Mouse (Mus musculus) myocyte (in vitro differentiated cells): ENCODE data around the gene Sez6l. TPM values are rescaled to one million over a fixed set of nuclear protein-coding genes. Genes with fewer than 3 reads are reported as not detected.

ENCODE experiments used
- H3K27me3 ChIP-seq: one replicate; pipeline ENCODE4 v1.6.1; 2011; ENCODE audit not compliant: control insufficient read depth, insufficient read depth, insufficient read length
- H3K36me3 ChIP-seq: one replicate; pipeline ENCODE4 v1.6.1; 2011; ENCODE audit not compliant: control insufficient read depth, insufficient read depth
- H3K4me2 ChIP-seq: one replicate; pipeline ENCODE4 v1.6.1; 2011; ENCODE audit warnings: low read depth, control low read depth
- H3K4me3 ChIP-seq: one replicate; pipeline ENCODE4 v1.5.1; 2011; ENCODE audit warnings: mild to moderate bottlenecking, control low read depth, moderate library complexity
- H3K79me2 ChIP-seq: one replicate; pipeline ENCODE4 v1.6.1; 2011; ENCODE audit not compliant: control insufficient read depth, insufficient read depth
- H3ac ChIP-seq: one replicate; pipeline ENCODE4 v1.6.1; 2011; ENCODE audit not compliant: control insufficient read depth, insufficient read length
- CEBPB ChIP-seq: IDR thresholded peaks from 2 replicates; pipeline ENCODE4 v1.6.1; 2011; ENCODE audit warnings: mild to moderate bottlenecking, moderate library complexity; ENCODE audit not compliant: poor library complexity, insufficient read depth, severe bottlenecking
- E2F4 ChIP-seq: IDR thresholded peaks from one replicate; pipeline ENCODE4 v1.6.1; 2011; ENCODE audit warnings: mild to moderate bottlenecking, control low read depth, moderate library complexity; ENCODE audit not compliant: insufficient read depth
- MAX ChIP-seq: IDR thresholded peaks from one replicate; pipeline ENCODE4 v1.6.1; 2011; ENCODE audit warnings: low read depth, mild to moderate bottlenecking, control low read depth
- MYOD1 ChIP-seq, 3 experiments: IDR thresholded peaks; one replicate each; pipeline ENCODE4 v1.6.1; 2011; ENCODE audit warnings: control low read depth in 2 of 3, low read depth in 2 of 3, mild to moderate bottlenecking in 2 of 3, moderate library complexity in 1 of 3; ENCODE audit not compliant: insufficient read length in 2 of 3, control insufficient read depth in 1 of 3
- MYOG ChIP-seq, 3 experiments: IDR thresholded peaks; one replicate each; pipeline ENCODE4 v1.6.1; 2011; ENCODE audit warnings: control low read depth in 2 of 3, low read depth in 2 of 3, mild to moderate bottlenecking in 2 of 3; ENCODE audit not compliant: insufficient read length in 2 of 3, control insufficient read depth in 1 of 3, insufficient read depth in 1 of 3
- POLR2A ChIP-seq: IDR thresholded peaks from one replicate; pipeline ENCODE4 v1.6.1; 2011; ENCODE audit warnings: low read depth, mild to moderate bottlenecking, control low read depth, moderate library complexity; ENCODE audit not compliant: insufficient read length
- POLR2AphosphoS2 ChIP-seq: IDR thresholded peaks from one replicate; pipeline ENCODE4 v1.6.1; 2011; ENCODE audit warnings: low read depth, control low read depth; ENCODE audit not compliant: insufficient read length
- REST ChIP-seq: IDR thresholded peaks from one replicate; pipeline ENCODE4 v1.6.1; 2011; ENCODE audit warnings: mild to moderate bottlenecking, control low read depth, moderate library complexity; ENCODE audit not compliant: insufficient read depth, insufficient read length
- SRF ChIP-seq: IDR thresholded peaks from one replicate; pipeline ENCODE4 v1.6.1; 2011; ENCODE audit warnings: low read depth; ENCODE audit not compliant: control insufficient read depth, insufficient read length
- TCF12 ChIP-seq: IDR thresholded peaks from one replicate; pipeline ENCODE4 v1.6.1; 2011; ENCODE audit warnings: mild to moderate bottlenecking, control low read depth; ENCODE audit not compliant: poor library complexity, insufficient read depth, severe bottlenecking
- TCF3 ChIP-seq: IDR thresholded peaks from one replicate; pipeline ENCODE4 v1.6.1; 2011; ENCODE audit warnings: low read depth, control low read depth; ENCODE audit not compliant: insufficient read length
- USF1 ChIP-seq: IDR thresholded peaks from one replicate; pipeline ENCODE4 v1.6.1; 2011; ENCODE audit warnings: low read depth, mild to moderate bottlenecking, control low read depth, moderate library complexity
- polyA plus RNA-seq: library from polyadenylated mRNA; unstranded; fragments of >200 nt; fragmentation: generic; extraction: Trizol; gene quantifications from one replicate; pipeline ENCODE4 v1.2.1, GENCODE M21; 2012; ENCODE audit warnings: missing spikeins

Gene Sez6l
- polyA plus RNA-seq, 1 experiment: not detected

DNA sequence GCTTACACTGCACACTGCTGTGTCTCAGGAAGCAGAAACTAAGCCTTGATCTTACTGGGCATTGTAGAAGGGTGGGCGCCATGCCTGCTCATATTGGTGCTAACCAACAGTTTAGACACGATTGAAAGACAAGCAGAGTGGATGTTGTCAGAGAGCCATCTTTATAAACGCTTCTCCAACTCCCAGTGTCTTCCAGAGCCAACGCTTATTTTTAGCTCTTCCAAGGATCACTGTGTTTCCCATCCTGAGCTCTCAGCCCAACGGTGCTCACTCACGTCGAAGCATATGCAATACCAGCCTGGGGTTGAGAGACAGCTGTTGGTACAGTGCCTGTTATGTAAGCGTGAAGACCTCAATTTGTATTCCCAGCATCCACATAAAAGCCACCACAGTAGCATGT is 66.6 kb downstream of the Sez6l start:
- Histone ChIP-seq H3K4me3 (no peak overlapping the region), H3K36me3 (no peaks in the 10 kb centered on the region), H3K27me3 (no peaks in the 10 kb centered on the region), H3K4me2 (no peak overlapping the region), H3K79me2 (no peaks in the 10 kb centered on the region), H3ac (no peak overlapping the region)
- TF ChIP-seq TCF3: no peak
- TF ChIP-seq POLR2A: no peak

DNA sequence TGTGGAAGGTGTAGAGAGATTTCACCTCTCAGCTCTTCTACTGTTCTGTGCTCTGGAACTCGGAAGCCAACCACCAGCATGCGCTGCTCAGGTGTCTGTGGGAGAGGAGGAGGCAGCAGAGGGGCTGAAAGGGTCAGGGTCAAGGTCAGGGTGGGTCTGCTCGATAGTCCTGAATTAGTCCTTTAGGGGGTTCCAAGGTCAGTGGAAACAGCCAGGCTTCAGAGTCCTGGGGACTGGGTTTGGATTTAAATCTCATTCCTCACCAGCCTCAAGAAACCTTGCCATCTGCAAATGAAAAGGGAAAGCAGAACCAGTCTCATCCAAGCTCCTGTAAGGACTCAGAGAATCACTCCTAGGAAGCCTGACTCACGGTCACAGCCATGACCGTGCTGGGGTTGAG is 67.1 kb downstream of the Sez6l start:
- H3K79me2 ChIP-seq: no peaks in the 10 kb centered on the region
- H3K4me3 ChIP-seq: no peak overlapping the region
- no peak overlapping the region for H3K4me2 ChIP-seq
- H3K36me3 ChIP-seq: no peaks in the 10 kb centered on the region
- TF ChIP-seq SRF (no peak), POLR2AphosphoS2 (no peak), TCF3 (no peak), POLR2A (no peak), MYOD1 (IDR thresholded peaks at IDR 0.05; ENCODE audit: control insufficient read depth in 1 of 3, insufficient read length in 2 of 3, low read depth in 2 of 3) (no peak), USF1 (no peak), TCF12 (no peak), CEBPB (no peak), E2F4 (no peak), MYOG (IDR thresholded peaks at IDR 0.05; ENCODE audit: control insufficient read depth in 1 of 3, insufficient read depth in 1 of 3, insufficient read length in 2 of 3, low read depth in 2 of 3) (no peak), REST (no peak), MAX (no peak)
- H3ac ChIP-seq: no peak overlapping the region
- no peaks in the 10 kb centered on the region for H3K27me3 ChIP-seq

DNA sequence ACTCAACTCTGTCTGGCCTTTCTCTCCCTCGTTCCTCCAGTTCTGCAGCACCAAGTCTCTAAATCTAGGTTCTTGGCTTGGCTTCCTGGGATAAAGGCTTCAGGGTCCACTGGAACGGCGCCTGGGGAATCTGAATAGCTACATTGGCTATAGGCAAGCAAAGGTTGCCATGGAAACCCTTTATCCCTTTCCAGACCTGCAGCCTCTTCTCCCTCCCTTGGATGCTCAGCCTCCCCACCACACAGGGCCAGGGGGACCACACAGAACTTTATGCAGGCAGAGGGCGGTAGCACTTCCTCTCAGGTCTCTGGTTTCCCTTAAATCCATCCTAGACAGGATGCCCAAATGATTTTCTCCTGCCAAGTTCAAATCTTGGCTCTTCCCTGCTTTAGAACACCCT is 71.4 kb downstream of the Sez6l start:
- Histone ChIP-seq H3K4me2 (no peak overlapping the region), H3K27me3 (no peaks in the 10 kb centered on the region), H3K79me2 (no peaks in the 10 kb centered on the region), H3K36me3 (no peaks in the 10 kb centered on the region), H3K4me3 (no peak overlapping the region), H3ac (no peak overlapping the region)
- no peak for TF ChIP-seq TCF3
- TF ChIP-seq CEBPB: no peak
- no peak for TF ChIP-seq POLR2AphosphoS2
- no peak for TF ChIP-seq USF1
- no peak for TF ChIP-seq MYOG (IDR thresholded peaks at IDR 0.05; ENCODE audit: control insufficient read depth in 1 of 3, insufficient read depth in 1 of 3, insufficient read length in 2 of 3, low read depth in 2 of 3)
- no peak for TF ChIP-seq POLR2A
- TF ChIP-seq MYOD1 (IDR thresholded peaks at IDR 0.05; ENCODE audit: control insufficient read depth in 1 of 3, insufficient read length in 2 of 3, low read depth in 2 of 3): no peak
- TF ChIP-seq REST: no peak
- TF ChIP-seq E2F4: no peak
- no peak for TF ChIP-seq SRF
- no peak for TF ChIP-seq TCF12
- TF ChIP-seq MAX: no peak

DNA sequence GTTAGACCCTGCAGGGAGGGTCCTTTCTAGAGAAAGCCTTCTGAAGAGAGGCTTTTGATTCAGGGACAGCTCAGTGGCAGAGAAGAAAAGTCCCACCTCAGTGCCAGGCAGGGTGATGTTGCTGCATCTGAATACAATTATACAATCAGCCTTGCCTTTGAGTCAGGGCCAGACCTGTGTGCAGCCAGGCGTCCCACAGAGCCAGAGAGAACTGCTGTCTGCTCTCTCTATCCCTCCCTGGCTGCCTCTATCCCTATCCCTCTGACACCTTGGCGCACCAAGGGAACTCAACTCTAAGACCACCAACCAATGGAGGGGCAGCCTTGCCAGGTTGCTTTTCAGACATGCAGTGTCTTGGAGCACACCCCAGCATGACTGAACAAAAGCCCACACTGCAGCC is 75.6 kb downstream of the Sez6l start:
- Histone ChIP-seq H3K79me2 (no peaks in the 10 kb centered on the region), H3K36me3 (no peaks in the 10 kb centered on the region), H3K4me3 (no peak overlapping the region), H3K27me3 (peaks cover 4% of the 10 kb centered on the region), H3ac (no peak overlapping the region), H3K4me2 (no peak overlapping the region)
- TF ChIP-seq SRF (no peak), MAX (no peak), POLR2AphosphoS2 (no peak), MYOG (IDR thresholded peaks at IDR 0.05; ENCODE audit: control insufficient read depth in 1 of 3, insufficient read depth in 1 of 3, insufficient read length in 2 of 3, low read depth in 2 of 3) (no peak), E2F4 (no peak), CEBPB (no peak), TCF12 (no peak), TCF3 (no peak), REST (no peak), MYOD1 (IDR thresholded peaks at IDR 0.05; ENCODE audit: control insufficient read depth in 1 of 3, insufficient read length in 2 of 3, low read depth in 2 of 3) (no peak), POLR2A (no peak)

DNA sequence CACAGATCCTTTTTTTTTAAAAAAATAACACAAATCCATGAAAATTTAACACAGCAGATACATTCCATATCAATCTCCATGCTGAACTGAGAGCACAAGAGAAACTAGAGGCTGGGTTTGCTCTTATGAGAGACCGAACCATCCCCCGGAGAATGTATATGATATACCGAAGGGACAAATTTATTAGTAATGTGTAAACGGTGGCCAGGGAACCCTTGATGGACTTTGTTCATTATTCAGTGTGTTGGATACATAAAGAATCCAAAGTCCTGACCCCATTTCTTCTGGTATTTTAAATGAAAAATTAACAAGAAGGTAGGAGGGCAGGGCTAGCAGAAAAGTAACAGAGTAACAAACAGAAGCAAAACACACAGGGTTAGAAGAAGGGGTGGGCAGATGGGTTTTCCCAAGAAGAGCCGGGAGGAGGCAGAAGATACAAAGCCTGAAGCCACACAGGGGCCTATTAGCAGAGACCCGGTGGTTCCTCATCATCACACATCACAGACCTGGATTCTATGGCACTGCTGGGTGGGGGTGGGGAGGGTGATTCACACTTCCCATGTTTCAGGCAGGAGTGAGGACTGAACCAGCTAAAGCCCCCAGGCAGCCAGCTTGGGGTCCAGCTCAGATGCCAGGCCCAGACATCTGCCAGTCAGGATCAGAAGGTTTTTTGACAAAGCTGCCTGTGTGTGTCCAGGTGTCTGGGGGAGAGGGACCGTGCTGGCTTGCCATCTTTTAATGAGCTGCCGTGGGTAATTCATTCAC is 76.9 kb downstream of the Sez6l start:
- Histone ChIP-seq H3K79me2 (no peaks in the 10 kb centered on the region), H3K4me2 (no peak overlapping the region), H3ac (no peak overlapping the region), H3K4me3 (no peak overlapping the region), H3K27me3 (peaks cover 9% of the 10 kb centered on the region), H3K36me3 (no peaks in the 10 kb centered on the region)
- TF ChIP-seq POLR2AphosphoS2: no peak
- TF ChIP-seq REST: no peak
- TF ChIP-seq CEBPB: no peak
- TF ChIP-seq MYOD1 (IDR thresholded peaks at IDR 0.05; ENCODE audit: control insufficient read depth in 1 of 3, insufficient read length in 2 of 3, low read depth in 2 of 3): no peak
- no peak for TF ChIP-seq POLR2A
- no peak for TF ChIP-seq MYOG (IDR thresholded peaks at IDR 0.05; ENCODE audit: control insufficient read depth in 1 of 3, insufficient read depth in 1 of 3, insufficient read length in 2 of 3, low read depth in 2 of 3)
- no peak for TF ChIP-seq TCF3
- no peak for TF ChIP-seq USF1
- TF ChIP-seq TCF12: no peak
- TF ChIP-seq E2F4: no peak
- no peak for TF ChIP-seq MAX
- TF ChIP-seq SRF: no peak
